Mouse (Mus musculus) urinary bladder, adult 18-20 months (tissue): Measurements from ENCODE around the gene Neurl1b.

Experiments
- DNase-seq, 2 experiments: peaks; one replicate each; pipeline ENCODE4 v3.0.0; 2022; ENCODE audit warnings: low spot score in 2 of 2, mixed read lengths in 2 of 2

Gene Neurl1b

GRCm38 (mm10) chr17:26397339-26397738, 17.3 kb upstream of the Neurl1b start:
- DNase-seq, result peak in 1 of 2 experiments; percentile 18

- no peak for DNase-seq
These were observed 9.1 kb upstream of the Neurl1b start for GRCm38 (mm10) chr17:26405340-26406100.

GRCm38 (mm10) chr17:26412967-26413366, 1.7 kb upstream of the Neurl1b start:
- no peak for DNase-seq

GRCm38 (mm10) chr17:26414184-26414522, 476 bp upstream of the Neurl1b start:
- no peak for DNase-seq

- no peak for DNase-seq
These were observed 781 bp downstream of the Neurl1b start for GRCm38 (mm10) chr17:26415355-26415865.

GRCm38 (mm10) chr17:26416141-26416540, 1.5 kb downstream of the Neurl1b start:
- DNase-seq, result no peak

GRCm38 (mm10) chr17:26417770-26418421, 3.3 kb downstream of the Neurl1b start:
- DNase-seq, result no peak

- no peak for DNase-seq
These were observed 6.0 kb downstream of the Neurl1b start for GRCm38 (mm10) chr17:26420491-26421247.

- no peak for DNase-seq
These were observed 6.9 kb downstream of the Neurl1b start for GRCm38 (mm10) chr17:26421561-26421960.

- DNase-seq, result peak in 1 of 2 experiments; percentile 46
These were observed 7.8 kb downstream of the Neurl1b start for GRCm38 (mm10) chr17:26422390-26422789.

GRCm38 (mm10) chr17:26423967-26424641, 9.5 kb downstream of the Neurl1b start:
- DNase-seq, result peak; percentile 61 to 81

- DNase-seq, result peak in 1 of 2 experiments; percentile 30
These were observed 10.5 kb downstream of the Neurl1b start for GRCm38 (mm10) chr17:26424973-26425735.

- DNase-seq, result no peak
These were observed 18.7 kb downstream of the Neurl1b start for GRCm38 (mm10) chr17:26433295-26433694.

- DNase-seq, result no peak
These were observed 22.6 kb downstream of the Neurl1b start for GRCm38 (mm10) chr17:26437089-26437815.

GRCm38 (mm10) chr17:26439001-26439400, 24.4 kb downstream of the Neurl1b start:
- DNase-seq, result no peak

- DNase-seq, result no peak
These were observed 26.4 kb downstream of the Neurl1b start for GRCm38 (mm10) chr17:26441024-26441423.

- no peak for DNase-seq
These were observed 27.6 kb downstream of the Neurl1b start for GRCm38 (mm10) chr17:26442197-26442596.

- peak; percentile 54 to 67 for DNase-seq
These were observed 29.2 kb downstream of the Neurl1b start for GRCm38 (mm10) chr17:26443865-26444264.

- no peak for DNase-seq
These were observed 34.8 kb downstream of the Neurl1b start for GRCm38 (mm10) chr17:26449472-26449871.

GRCm38 (mm10) chr17:26451651-26452295, 37.1 kb downstream of the Neurl1b start:
- peak in 1 of 2 experiments; percentile 29 for DNase-seq
